Mouse (Mus musculus) ES-Bruce4 (cell line): Measurements from ENCODE around the gene Map3k11.

Source experiments
- CTCF ChIP-seq: IDR thresholded peaks from one replicate; pipeline ENCODE4 v1.8.1; 2011; ENCODE audit warnings: low read depth, low read length
- EP300 ChIP-seq: IDR thresholded peaks from 2 replicates; pipeline ENCODE4 v1.6.1; 2011; ENCODE audit warnings: low read depth, low read length; ENCODE audit not compliant: insufficient read depth
- POLR2A ChIP-seq: IDR thresholded peaks from one replicate; pipeline ENCODE4 v1.8.1; 2011; ENCODE audit warnings: low read length; ENCODE audit not compliant: insufficient read depth

DNA sequence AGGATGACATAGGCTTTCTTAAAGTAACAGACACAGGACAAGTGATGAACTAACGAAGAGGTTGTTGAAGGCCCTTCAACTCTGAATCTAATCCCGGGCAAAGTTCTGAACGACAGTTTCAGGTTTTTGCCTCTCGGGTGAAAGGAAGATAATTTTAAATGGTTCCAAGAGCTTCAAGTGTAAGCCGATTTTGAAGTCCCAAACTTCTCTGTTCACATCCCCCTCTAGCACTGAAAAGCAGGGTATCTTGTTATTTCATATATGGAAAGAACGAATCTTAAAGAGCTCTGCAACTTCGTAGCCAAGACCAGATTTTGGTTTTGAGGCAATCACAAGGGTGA, 516 bp downstream of the Map3k11 start:
- TF ChIP-seq POLR2A (no peak), CTCF (no peak), EP300 (no peak)
